Mouse (Mus musculus): ENCODE measurements at regions not wholly inside any gene's neighbourhood (a gene's known extent, or its start where the extent isn't known, plus 50 kb on each side); places are given as distances from the start of the nearest gene placed in this dataset.
A peak's percentile ranks its signal among the peaks of the same experiment; 100 is the strongest.

DNA sequence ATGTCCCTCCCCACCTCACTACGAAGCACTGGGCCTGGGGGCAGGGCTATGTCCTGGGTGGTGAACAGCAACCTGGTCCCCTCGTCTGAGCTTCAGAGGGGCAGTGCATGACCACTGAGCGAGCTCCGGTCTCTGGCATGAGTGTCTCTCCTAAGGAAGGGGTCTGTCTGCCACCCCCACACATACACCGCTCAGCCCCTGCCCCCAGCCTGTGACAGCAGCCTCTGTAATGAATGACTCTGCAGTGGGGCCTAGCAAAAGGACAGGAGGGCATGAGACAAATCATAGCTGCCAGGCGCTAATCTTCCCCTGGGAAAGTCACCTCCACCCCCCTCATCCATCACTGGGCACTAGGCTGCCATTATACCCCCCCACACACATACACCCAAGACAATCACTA, 87.4 kb downstream of the Mrm1 start:
- Histone ChIP-seq H3K9ac (ENCODE audit: low read depth, low read length) (no peak overlapping the region), H3K27ac (ENCODE audit: low read depth, low read length) (no peak overlapping the region), H3K27me3 (replicated peaks; ENCODE audit: control insufficient read depth, insufficient read depth, low read length) (no peaks in the 10 kb centered on the region), H3K4me1 (replicated peaks; ENCODE audit: control insufficient read depth, insufficient read depth, low read length) (no peaks in the 10 kb centered on the region), H3K4me3 (ENCODE audit: low read depth, low read length) (no peak overlapping the region), H3K36me3 (ENCODE audit: control insufficient read depth, insufficient read depth) (no peaks in the 10 kb centered on the region), H3K4me2 (replicated peaks; ENCODE audit: low read depth) (no peak overlapping the region), H3K9me3 (ENCODE audit: control insufficient read depth) (no peaks in the 10 kb centered on the region)
- no peak for ATAC-seq
- no peak for TF ChIP-seq CTCF (IDR thresholded peaks at IDR 0.05; ENCODE audit: low read depth)
- 71% methylated on average over 6 of the region's 6 CpGs for whole genome bisulfite sequencing

DNA sequence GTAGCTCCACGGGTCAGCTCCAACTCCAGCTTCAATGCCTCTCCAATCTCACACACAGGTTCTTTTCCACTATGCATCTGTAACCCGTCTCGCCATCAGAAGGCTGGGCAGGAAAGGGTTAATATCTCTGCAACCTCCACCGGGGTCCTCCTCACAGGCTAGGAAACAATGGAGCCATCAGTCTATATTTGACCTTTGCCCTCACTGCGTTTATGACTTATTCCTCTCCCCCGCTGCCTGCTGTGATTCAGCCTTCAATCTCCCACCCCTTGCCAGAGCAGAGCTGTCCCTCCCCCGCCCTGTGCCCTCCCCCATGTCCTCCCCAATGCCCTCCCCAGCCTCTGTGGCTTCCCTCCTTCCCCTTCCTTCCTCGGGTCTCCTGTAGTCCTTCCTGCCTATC, 89.1 kb downstream of the Mrm1 start:
- no peaks in the 10 kb centered on the region for H3K27me3 ChIP-seq (replicated peaks; ENCODE audit: control insufficient read depth, insufficient read depth, low read length)
- H3K36me3 ChIP-seq (ENCODE audit: control insufficient read depth, insufficient read depth) = no peaks in the 10 kb centered on the region
- no peak overlapping the region for H3K4me2 ChIP-seq (replicated peaks; ENCODE audit: low read depth)
- H3K27ac ChIP-seq (ENCODE audit: low read depth, low read length) = no peak overlapping the region
- no peaks in the 10 kb centered on the region for H3K9me3 ChIP-seq (ENCODE audit: control insufficient read depth)
- no peak for ATAC-seq
- H3K4me1 ChIP-seq (replicated peaks; ENCODE audit: control insufficient read depth, insufficient read depth, low read length) = no peaks in the 10 kb centered on the region
- H3K9ac ChIP-seq (ENCODE audit: low read depth, low read length) = no peak overlapping the region
- TF ChIP-seq CTCF (IDR thresholded peaks at IDR 0.05; ENCODE audit: low read depth) = no peak
- WGBS = 24% methylated on average over 8 of the region's 8 CpGs
- no peak overlapping the region for H3K4me3 ChIP-seq (ENCODE audit: low read depth, low read length)

DNA sequence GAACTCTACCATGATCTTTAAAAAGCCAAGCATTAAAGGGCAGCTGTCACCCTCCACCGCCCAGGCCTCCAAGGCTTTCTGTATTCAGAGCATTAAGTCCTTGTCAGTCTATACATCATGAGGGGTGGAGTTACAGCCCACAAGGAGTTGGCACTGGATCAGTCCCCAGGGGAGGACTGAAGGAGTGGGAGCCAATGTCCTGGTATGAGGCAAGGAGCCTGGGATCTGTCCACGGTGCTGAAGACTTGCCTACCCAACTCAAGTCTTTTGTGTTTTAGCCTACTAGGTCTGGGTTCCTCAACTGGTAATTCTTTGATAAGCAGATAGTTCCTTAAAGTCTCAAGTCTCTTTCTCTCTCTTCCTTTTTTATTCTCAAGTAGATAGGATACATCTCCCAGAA, 90.1 kb downstream of the Mrm1 start:
- WGBS = 14% methylated on average over 2 of the region's 2 CpGs
- H3K27me3 ChIP-seq (replicated peaks; ENCODE audit: control insufficient read depth, insufficient read depth, low read length) = no peaks in the 10 kb centered on the region
- no peak for ATAC-seq

DNA sequence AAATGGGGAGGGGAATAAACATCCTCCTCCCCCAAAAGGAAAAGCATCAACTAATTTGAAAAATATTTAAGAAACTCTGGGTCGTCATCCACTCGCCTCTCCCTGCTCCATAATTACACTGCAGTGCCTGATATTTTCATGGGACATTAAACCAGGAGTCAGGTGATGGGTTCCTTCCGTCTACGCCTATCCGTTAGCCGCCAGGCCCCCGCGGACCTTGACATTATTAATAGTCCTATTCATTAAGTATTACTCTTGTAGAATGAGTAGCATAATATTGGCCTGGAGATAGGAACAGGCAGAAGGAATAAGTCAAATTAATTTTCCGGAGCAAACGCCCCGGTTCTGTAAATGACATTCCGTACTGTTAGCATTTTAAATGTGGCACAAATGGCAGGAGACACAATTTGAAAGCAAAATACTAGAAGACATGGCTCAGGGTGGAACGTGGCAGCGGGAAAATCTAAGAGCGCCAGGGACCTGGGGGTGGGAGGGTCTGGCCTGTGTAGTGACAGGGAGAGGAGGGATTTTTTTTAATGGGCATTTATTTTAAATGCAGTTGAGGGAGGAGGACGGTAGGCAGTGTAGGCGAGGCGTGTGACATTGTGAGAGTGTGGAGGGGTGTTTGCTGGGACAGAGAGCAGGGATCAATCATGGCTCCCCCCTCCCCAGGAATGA, 93.2 kb downstream of the Mrm1 start:
- no peaks in the 10 kb centered on the region for H3K27me3 ChIP-seq (replicated peaks; ENCODE audit: control insufficient read depth, insufficient read depth, low read length)
- 75% methylated on average over 18 of the region's 18 CpGs for WGBS
- no peaks in the 10 kb centered on the region for H3K9me3 ChIP-seq (ENCODE audit: control insufficient read depth)
- no peak for ATAC-seq
- no peak overlapping the region for H3K4me2 ChIP-seq (replicated peaks; ENCODE audit: low read depth)
- H3K36me3 ChIP-seq (ENCODE audit: control insufficient read depth, insufficient read depth) = no peaks in the 10 kb centered on the region
- no peak overlapping the region for H3K4me3 ChIP-seq (ENCODE audit: low read depth, low read length)
- no peaks in the 10 kb centered on the region for H3K4me1 ChIP-seq (replicated peaks; ENCODE audit: control insufficient read depth, insufficient read depth, low read length)
- no peak overlapping the region for H3K27ac ChIP-seq (ENCODE audit: low read depth, low read length)
- H3K9ac ChIP-seq (ENCODE audit: low read depth, low read length) = no peak overlapping the region
- TF ChIP-seq CTCF (IDR thresholded peaks at IDR 0.05; ENCODE audit: low read depth) = no peak

More for the DNA sequence above, 90.1 kb downstream of the Mrm1 start:
- H3K36me3 ChIP-seq (ENCODE audit: control insufficient read depth, insufficient read depth) = no peaks in the 10 kb centered on the region
- no peaks in the 10 kb centered on the region for H3K4me1 ChIP-seq (replicated peaks; ENCODE audit: control insufficient read depth, insufficient read depth, low read length)
- no peaks in the 10 kb centered on the region for H3K9me3 ChIP-seq (ENCODE audit: control insufficient read depth)
- H3K27ac ChIP-seq (ENCODE audit: low read depth, low read length) = no peak overlapping the region
- H3K9ac ChIP-seq (ENCODE audit: low read depth, low read length) = no peak overlapping the region
- TF ChIP-seq CTCF (IDR thresholded peaks at IDR 0.05; ENCODE audit: low read depth) = no peak
- no peak overlapping the region for H3K4me3 ChIP-seq (ENCODE audit: low read depth, low read length)
- no peak overlapping the region for H3K4me2 ChIP-seq (replicated peaks; ENCODE audit: low read depth)

DNA sequence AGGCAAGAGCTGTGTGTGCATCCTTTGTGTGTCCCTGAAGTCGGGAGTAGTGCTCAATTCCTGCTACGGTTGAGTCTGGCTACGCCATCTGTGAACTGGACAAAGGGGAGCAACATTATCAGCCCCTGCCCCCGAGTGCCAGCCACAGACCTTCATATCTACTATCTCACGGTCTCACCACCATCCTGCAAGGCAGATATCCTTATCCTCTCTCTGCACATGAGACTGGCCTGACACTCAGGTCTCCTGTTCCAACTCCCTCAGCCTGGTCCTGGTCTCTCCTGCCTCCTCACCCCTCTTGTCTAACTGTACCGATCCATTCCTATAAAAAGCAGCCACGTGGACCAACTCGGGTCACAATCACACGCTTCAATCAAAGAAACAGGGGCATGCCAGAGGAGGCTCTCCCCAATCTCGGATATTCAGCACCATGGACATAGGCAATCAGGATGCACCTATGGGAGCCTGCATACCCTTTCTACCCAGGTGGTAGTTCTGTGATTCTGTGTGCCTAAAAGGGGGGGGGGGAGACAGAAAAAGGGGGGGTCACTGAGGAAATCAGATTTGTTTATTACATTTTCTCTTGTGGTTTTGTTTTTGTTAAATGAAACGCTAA, 94.0 kb downstream of the Mrm1 start:
- H3K4me2 ChIP-seq (replicated peaks; ENCODE audit: low read depth) = no peak overlapping the region
- no peaks in the 10 kb centered on the region for H3K27me3 ChIP-seq (replicated peaks; ENCODE audit: control insufficient read depth, insufficient read depth, low read length)
- no peak for TF ChIP-seq CTCF (IDR thresholded peaks at IDR 0.05; ENCODE audit: low read depth)
- H3K9ac ChIP-seq (ENCODE audit: low read depth, low read length) = no peak overlapping the region
- H3K4me3 ChIP-seq (ENCODE audit: low read depth, low read length) = no peak overlapping the region
- H3K36me3 ChIP-seq (ENCODE audit: control insufficient read depth, insufficient read depth) = no peaks in the 10 kb centered on the region
- H3K27ac ChIP-seq (ENCODE audit: low read depth, low read length) = no peak overlapping the region
- ATAC-seq = no peak
- no peaks in the 10 kb centered on the region for H3K9me3 ChIP-seq (ENCODE audit: control insufficient read depth)
- 50% methylated on average over 11 of the region's 11 CpGs for WGBS
- no peaks in the 10 kb centered on the region for H3K4me1 ChIP-seq (replicated peaks; ENCODE audit: control insufficient read depth, insufficient read depth, low read length)

DNA sequence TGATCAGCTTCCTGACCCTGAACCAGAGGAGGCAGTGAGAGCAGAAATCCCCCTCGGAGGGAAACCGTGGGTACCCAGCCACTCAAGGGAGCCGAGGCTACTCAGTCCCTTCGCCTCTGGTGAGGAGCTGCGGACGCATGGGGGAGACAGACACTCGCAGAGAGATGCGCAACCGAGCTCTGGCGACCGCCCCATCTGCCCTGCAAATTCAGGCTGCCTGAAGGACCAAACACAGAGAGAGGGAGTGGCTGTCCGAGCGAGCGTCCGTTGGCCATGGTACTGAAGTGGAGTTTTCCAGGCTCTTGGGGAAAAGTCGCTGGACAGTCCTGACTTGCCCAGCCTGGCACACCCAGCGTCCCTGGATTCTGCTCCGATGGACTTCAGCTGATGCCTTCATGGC, 95.2 kb downstream of the Mrm1 start:
- no peak for ATAC-seq
- TF ChIP-seq CTCF (IDR thresholded peaks at IDR 0.05; ENCODE audit: low read depth) = peak; percentile 47
- H3K9ac ChIP-seq (ENCODE audit: low read depth, low read length) = no peak overlapping the region
- no peak overlapping the region for H3K27ac ChIP-seq (ENCODE audit: low read depth, low read length)
- H3K4me1 ChIP-seq (replicated peaks; ENCODE audit: control insufficient read depth, insufficient read depth, low read length) = no peaks in the 10 kb centered on the region
- no peak overlapping the region for H3K4me3 ChIP-seq (ENCODE audit: low read depth, low read length)
- no peak overlapping the region for H3K4me2 ChIP-seq (replicated peaks; ENCODE audit: low read depth)
- 5% methylated on average over 18 of the region's 18 CpGs for WGBS
- no peaks in the 10 kb centered on the region for H3K36me3 ChIP-seq (ENCODE audit: control insufficient read depth, insufficient read depth)
- no peaks in the 10 kb centered on the region for H3K27me3 ChIP-seq (replicated peaks; ENCODE audit: control insufficient read depth, insufficient read depth, low read length)
- no peaks in the 10 kb centered on the region for H3K9me3 ChIP-seq (ENCODE audit: control insufficient read depth)

All from intestine, postnatal 0 days (tissue).